Mouse (Mus musculus): ENCODE measurements at regions not wholly inside any gene's neighbourhood (a gene's known extent, or its start where the extent isn't known, plus 50 kb on each side); places are given as distances from the start of the nearest gene placed in this dataset.
A peak's percentile ranks its signal among the peaks of the same experiment; 100 is the strongest.

GRCm38 (mm10) chr17:45809728-45810127 is 76.1 kb upstream of the 1600014C23Rik start:
- Histone ChIP-seq H3K4me3 (replicated peaks; ENCODE audit: low read length) (no peak overlapping the region), H3K27me3 (ENCODE audit: insufficient read depth, low read length) (peaks cover 29% of the 10 kb centered on the region), H3K9me3 (ENCODE audit: low read length) (no peaks in the 10 kb centered on the region), H3K36me3 (ENCODE audit: insufficient read depth, low read length) (no peaks in the 10 kb centered on the region), H3K4me1 (replicated peaks; ENCODE audit: low read depth, low read length) (peaks cover 68% of the 10 kb centered on the region)
- TF ChIP-seq CTCF (conservative IDR thresholded peaks at IDR 0.05; ENCODE audit: low read length) (peak; percentile 49), NANOG (IDR thresholded peaks at IDR 0.05; ENCODE audit: borderline replicate concordance, low read length) (no peak)

GRCm38 (mm10) chr17:45808374-45808773 is 74.7 kb upstream of the 1600014C23Rik start:
- H3K9me3 ChIP-seq (ENCODE audit: low read length) = no peaks in the 10 kb centered on the region
- peaks cover 60% of the 10 kb centered on the region for H3K4me1 ChIP-seq (replicated peaks; ENCODE audit: low read depth, low read length)
- peaks cover 35% of the 10 kb centered on the region for H3K27me3 ChIP-seq (ENCODE audit: insufficient read depth, low read length)
- TF ChIP-seq CTCF (conservative IDR thresholded peaks at IDR 0.05; ENCODE audit: low read length) (no peak), POU5F1 (IDR thresholded peaks at IDR 0.05; ENCODE audit: borderline replicate concordance, low read length) (no peak), NANOG (IDR thresholded peaks at IDR 0.05; ENCODE audit: borderline replicate concordance, low read length) (no peak)
- H3K4me3 ChIP-seq (replicated peaks; ENCODE audit: low read length) = no peak overlapping the region
- H3K36me3 ChIP-seq (ENCODE audit: insufficient read depth, low read length) = no peaks in the 10 kb centered on the region

GRCm38 (mm10) chr17:45807452-45807851 is 73.8 kb upstream of the 1600014C23Rik start:
- Histone ChIP-seq H3K9me3 (ENCODE audit: low read length) (no peaks in the 10 kb centered on the region), H3K4me1 (replicated peaks; ENCODE audit: low read depth, low read length) (peaks cover 57% of the 10 kb centered on the region), H3K27me3 (ENCODE audit: insufficient read depth, low read length) (peaks cover 40% of the 10 kb centered on the region), H3K36me3 (ENCODE audit: insufficient read depth, low read length) (no peaks in the 10 kb centered on the region), H3K4me3 (replicated peaks; ENCODE audit: low read length) (peak overlapping the region; percentile 32; the same call in 1 of the 2 replicates)
- no peak for TF ChIP-seq CTCF (conservative IDR thresholded peaks at IDR 0.05; ENCODE audit: low read length)
- no peak for TF ChIP-seq POU5F1 (IDR thresholded peaks at IDR 0.05; ENCODE audit: borderline replicate concordance, low read length)
- TF ChIP-seq NANOG (IDR thresholded peaks at IDR 0.05; ENCODE audit: borderline replicate concordance, low read length) = no peak

DNA sequence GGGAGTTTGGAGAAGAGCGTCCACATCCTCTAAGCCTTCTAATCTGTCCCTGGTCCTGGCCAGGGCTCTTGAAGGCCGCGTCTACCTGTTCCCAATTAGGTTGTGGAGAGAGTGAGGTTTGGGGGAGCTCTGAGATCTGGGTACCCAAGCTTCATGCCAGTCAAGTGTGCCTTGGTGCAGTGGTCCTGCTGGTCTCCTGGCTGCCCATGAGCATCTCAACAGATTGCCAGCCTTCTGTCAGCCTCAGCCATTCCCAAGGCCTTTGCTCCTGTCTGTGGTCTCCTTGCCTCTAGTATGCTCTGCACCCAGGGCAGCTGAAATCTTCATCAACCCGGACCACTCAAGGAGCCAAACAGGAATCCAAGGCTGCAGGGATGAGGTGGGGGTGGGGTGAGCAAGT is 73.2 kb upstream of the 1600014C23Rik start:
- H3K4me3 ChIP-seq (replicated peaks; ENCODE audit: low read length) = no peak overlapping the region
- peaks cover 45% of the 10 kb centered on the region for H3K27me3 ChIP-seq (ENCODE audit: insufficient read depth, low read length)
- no peaks in the 10 kb centered on the region for H3K9me3 ChIP-seq (ENCODE audit: low read length)
- TF ChIP-seq NANOG (IDR thresholded peaks at IDR 0.05; ENCODE audit: borderline replicate concordance, low read length) (no peak), CTCF (conservative IDR thresholded peaks at IDR 0.05; ENCODE audit: low read length) (no peak), POU5F1 (IDR thresholded peaks at IDR 0.05; ENCODE audit: borderline replicate concordance, low read length) (no peak)
- H3K36me3 ChIP-seq (ENCODE audit: insufficient read depth, low read length) = no peaks in the 10 kb centered on the region
- peaks cover 59% of the 10 kb centered on the region for H3K4me1 ChIP-seq (replicated peaks; ENCODE audit: low read depth, low read length)

- Histone ChIP-seq H3K4me1 (replicated peaks; ENCODE audit: low read depth, low read length) (peaks cover 59% of the 10 kb centered on the region), H3K36me3 (ENCODE audit: insufficient read depth, low read length) (no peaks in the 10 kb centered on the region), H3K9me3 (ENCODE audit: low read length) (no peaks in the 10 kb centered on the region), H3K27me3 (ENCODE audit: insufficient read depth, low read length) (peaks cover 45% of the 10 kb centered on the region), H3K4me3 (replicated peaks; ENCODE audit: low read length) (no peak overlapping the region)
- TF ChIP-seq CTCF (conservative IDR thresholded peaks at IDR 0.05; ENCODE audit: low read length) (no peak), POU5F1 (IDR thresholded peaks at IDR 0.05; ENCODE audit: borderline replicate concordance, low read length) (no peak), NANOG (IDR thresholded peaks at IDR 0.05; ENCODE audit: borderline replicate concordance, low read length) (no peak)
Measured at GRCm38 (mm10) chr17:45806430-45806829, 72.8 kb upstream of the 1600014C23Rik start.

DNA sequence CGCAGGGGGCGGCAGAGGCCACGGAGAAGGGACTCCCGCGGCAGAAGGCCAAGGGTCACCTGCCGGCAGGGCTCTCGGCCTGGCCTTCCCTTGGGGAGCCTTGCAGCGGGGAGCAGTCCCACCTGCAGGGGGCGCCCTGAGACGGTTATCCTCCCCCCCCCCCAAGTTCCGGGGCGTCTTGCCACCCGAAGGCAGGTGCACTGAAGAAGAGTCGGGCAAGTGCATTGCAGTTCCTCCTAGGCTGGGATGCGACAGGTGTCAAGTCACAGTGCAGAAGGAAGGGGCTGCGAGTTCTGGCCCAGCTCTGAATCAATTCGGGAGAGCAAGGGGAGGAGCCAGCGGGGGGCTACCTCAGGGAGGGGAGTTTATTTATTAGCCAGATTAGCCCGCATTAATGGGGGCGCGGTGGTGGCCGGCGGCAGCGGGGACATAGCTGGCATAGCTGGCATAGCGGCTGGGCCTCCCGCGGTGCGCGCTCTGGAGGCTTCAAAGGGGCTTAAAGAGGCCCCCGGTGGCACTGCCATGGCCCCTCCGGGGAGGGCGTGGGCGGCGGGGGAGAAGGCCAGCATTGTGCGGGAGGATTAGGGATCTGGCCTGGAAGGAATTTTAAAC is 71.9 kb upstream of the 1600014C23Rik start:
- Histone ChIP-seq H3K4me3 (replicated peaks; ENCODE audit: low read length) (peak overlapping the region; percentile 67), H3K27me3 (ENCODE audit: insufficient read depth, low read length) (peaks cover 45% of the 10 kb centered on the region), H3K9me3 (ENCODE audit: low read length) (peaks cover 4% of the 10 kb centered on the region), H3K4me1 (replicated peaks; ENCODE audit: low read depth, low read length) (peaks cover 51% of the 10 kb centered on the region), H3K36me3 (ENCODE audit: insufficient read depth, low read length) (no peaks in the 10 kb centered on the region)
- TF ChIP-seq CTCF (conservative IDR thresholded peaks at IDR 0.05; ENCODE audit: low read length) = peak; percentile 50
- no peak for TF ChIP-seq POU5F1 (IDR thresholded peaks at IDR 0.05; ENCODE audit: borderline replicate concordance, low read length)
- TF ChIP-seq NANOG (IDR thresholded peaks at IDR 0.05; ENCODE audit: borderline replicate concordance, low read length) = no peak

DNA sequence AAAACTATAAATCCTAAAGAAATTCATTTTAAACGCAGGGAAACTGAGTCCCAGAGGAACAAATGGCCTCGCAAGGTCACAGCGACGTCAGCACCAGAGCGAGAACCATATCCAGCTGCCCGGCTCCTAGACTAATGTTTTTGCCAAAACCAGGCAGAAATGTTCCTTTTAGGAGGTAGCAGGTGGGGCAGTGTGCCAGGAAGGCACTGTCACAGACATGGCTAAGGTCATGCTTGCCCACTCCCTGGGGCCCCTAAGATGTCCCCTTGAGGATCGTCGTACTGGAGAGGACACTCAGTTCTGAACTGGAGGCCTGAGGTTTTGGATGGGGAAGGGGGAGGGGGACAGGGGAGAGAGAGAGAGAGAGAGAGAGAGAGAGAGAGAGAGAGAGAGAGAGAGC is 69.7 kb upstream of the 1600014C23Rik start:
- H3K4me1 ChIP-seq (replicated peaks; ENCODE audit: low read depth, low read length) = peaks cover 39% of the 10 kb centered on the region
- H3K27me3 ChIP-seq (ENCODE audit: insufficient read depth, low read length) = peaks cover 45% of the 10 kb centered on the region
- TF ChIP-seq POU5F1 (IDR thresholded peaks at IDR 0.05; ENCODE audit: borderline replicate concordance, low read length) = no peak
- TF ChIP-seq NANOG (IDR thresholded peaks at IDR 0.05; ENCODE audit: borderline replicate concordance, low read length) = no peak
- TF ChIP-seq CTCF (conservative IDR thresholded peaks at IDR 0.05; ENCODE audit: low read length) = no peak
- H3K36me3 ChIP-seq (ENCODE audit: insufficient read depth, low read length) = no peaks in the 10 kb centered on the region
- H3K9me3 ChIP-seq (ENCODE audit: low read length) = peaks cover 9% of the 10 kb centered on the region
- no peak overlapping the region for H3K4me3 ChIP-seq (replicated peaks; ENCODE audit: low read length)

- H3K4me3 ChIP-seq (replicated peaks; ENCODE audit: low read length) = no peak overlapping the region
- no peak for TF ChIP-seq CTCF (conservative IDR thresholded peaks at IDR 0.05; ENCODE audit: low read length)
- TF ChIP-seq POU5F1 (IDR thresholded peaks at IDR 0.05; ENCODE audit: borderline replicate concordance, low read length) = no peak
- no peak for TF ChIP-seq NANOG (IDR thresholded peaks at IDR 0.05; ENCODE audit: borderline replicate concordance, low read length)
- H3K36me3 ChIP-seq (ENCODE audit: insufficient read depth, low read length) = no peaks in the 10 kb centered on the region
- H3K27me3 ChIP-seq (ENCODE audit: insufficient read depth, low read length) = peaks cover 45% of the 10 kb centered on the region
- peaks cover 30% of the 10 kb centered on the region for H3K4me1 ChIP-seq (replicated peaks; ENCODE audit: low read depth, low read length)
- H3K9me3 ChIP-seq (ENCODE audit: low read length) = peaks cover 9% of the 10 kb centered on the region
Measured at GRCm38 (mm10) chr17:45802439-45802838, 68.8 kb upstream of the 1600014C23Rik start.

GRCm38 (mm10) chr17:45799725-45800124 is 66.1 kb upstream of the 1600014C23Rik start:
- Histone ChIP-seq H3K27me3 (ENCODE audit: insufficient read depth, low read length) (peaks cover 24% of the 10 kb centered on the region), H3K36me3 (ENCODE audit: insufficient read depth, low read length) (no peaks in the 10 kb centered on the region), H3K4me3 (replicated peaks; ENCODE audit: low read length) (no peak overlapping the region), H3K9me3 (ENCODE audit: low read length) (peaks cover 13% of the 10 kb centered on the region), H3K4me1 (replicated peaks; ENCODE audit: low read depth, low read length) (peaks cover 7% of the 10 kb centered on the region)
- no peak for TF ChIP-seq NANOG (IDR thresholded peaks at IDR 0.05; ENCODE audit: borderline replicate concordance, low read length)
- TF ChIP-seq POU5F1 (IDR thresholded peaks at IDR 0.05; ENCODE audit: borderline replicate concordance, low read length) = no peak
- no peak for TF ChIP-seq CTCF (conservative IDR thresholded peaks at IDR 0.05; ENCODE audit: low read length)
